Mouse (Mus musculus) liver, embryonic 14.5 days (tissue): ENCODE data around the gene Olfr279. TPM values are rescaled to one million over a fixed set of nuclear protein-coding genes. Genes with fewer than 3 reads are reported as not detected.

Source experiments
- ATAC-seq: fragments of 200-750 bp; cut with Nextera tagmentation; 2 replicates; pipeline ENCODE4 v1.8.0; 2017; ENCODE audit warnings: moderate number of reproducible peaks, mild to moderate bottlenecking, moderate library complexity; ENCODE audit not compliant: insufficient read depth
- DNase-seq, 3 experiments: peaks; one replicate each; pipeline ENCODE4 v3.0.0-alpha.2; 2012 to 2013; ENCODE audit warnings: low read depth in 3 of 3, low spot score in 3 of 3
- H3K27ac ChIP-seq: fragments of 300-500 bp; sonication (generic); 2 replicates; pipeline ENCODE4 v1.5.1; 2014; ENCODE audit warnings: moderate library complexity, mild to moderate bottlenecking, control low read depth, inconsistent platforms
- H3K27me3 ChIP-seq: fragments of 300-500 bp; sonication (generic); 2 replicates; pipeline ENCODE4 v1.6.1; 2014; ENCODE audit warnings: mild to moderate bottlenecking, low read length, moderate library complexity; ENCODE audit not compliant: control insufficient read depth, insufficient read depth
- H3K36me3 ChIP-seq: fragments of 300-500 bp; sonication (generic); replicated peaks from 2 replicates; pipeline ENCODE4 v1.6.1; 2014; ENCODE audit warnings: low read depth; ENCODE audit not compliant: control insufficient read depth, insufficient read depth
- H3K4me1 ChIP-seq, 2 experiments: fragments of 200-500 bp in 1 of 2; fragments of 300-500 bp in 1 of 2; sonication (generic) in 1 of 2; replicated peaks; 2 replicates each; pipeline ENCODE4 v1.6.1; 2012 to 2014; ENCODE audit warnings: antibody characterized with exemption in 1 of 2, inconsistent platforms in 1 of 2, low read length in 1 of 2; ENCODE audit not compliant: control insufficient read depth in 2 of 2, insufficient read depth in 2 of 2
- H3K4me2 ChIP-seq: fragments of 300-500 bp; sonication (generic); 2 replicates; pipeline ENCODE4 v1.6.1; 2014; ENCODE audit warnings: low read depth, mild to moderate bottlenecking, control low read depth, moderate library complexity
- H3K4me3 ChIP-seq, 2 experiments: fragments of 200-500 bp in 1 of 2; fragments of 300-500 bp in 1 of 2; sonication (generic) in 1 of 2; 2 replicates each; pipeline ENCODE4 v1.5.1; 2012 to 2014; ENCODE audit warnings: low read depth in 2 of 2, low read length in 2 of 2, mild to moderate bottlenecking in 2 of 2, control low read depth in 1 of 2, inconsistent platforms in 1 of 2, moderate library complexity in 1 of 2; ENCODE audit not compliant: insufficient read depth in 1 of 2
- H3K9ac ChIP-seq: fragments of 300-500 bp; sonication (generic); replicated peaks from 2 replicates; pipeline ENCODE4 v1.6.1; 2014; ENCODE audit warnings: mild to moderate bottlenecking, control low read depth, moderate library complexity
- H3K9me3 ChIP-seq: fragments of 300-500 bp; sonication (generic); 2 replicates; pipeline ENCODE4 v1.6.1; 2016; ENCODE audit warnings: low read length, mixed read lengths; ENCODE audit not compliant: control insufficient read depth
- CTCF ChIP-seq: IDR thresholded peaks from 2 replicates; pipeline ENCODE4 v1.5.1; 2016; ENCODE audit warnings: antibody characterized with exemption, low read depth, control low read depth
- EP300 ChIP-seq: IDR thresholded peaks from 2 replicates; pipeline ENCODE4 v1.6.1; 2016; ENCODE audit warnings: antibody characterized with exemption, low read depth
- WGBS: fragments of 180-500 bp; shearing (Covaris S2); extraction: QIAGEN DNeasy Blood & Tissue Kit; methylation state at CpG from one replicate; pipeline ENCODE4 v1.1.7; 2014; ENCODE audit not compliant: insufficient replicate concordance; 5-methylcytosine and 5-hydroxymethylcytosine counted together
- microRNA-seq: library from miRNA; unstranded; fragments of <30 nt; microRNA quantifications from one replicate; pipeline ENCODE4, GENCODE M21; 2016
- polyA plus RNA-seq, 2 experiments: library from polyadenylated mRNA; depleted of rRNA in 1 of 2; stranded (reverse) in 1 of 2; unstranded in 1 of 2; fragments of >200 nt; fragmentation: Nextera tagmentation in 1 of 2; extraction: Ambion mirVana in 1 of 2; gene quantifications; 2 replicates each; pipeline versions ENCODE4 v1.2.1 to v1.2.3; 2012 to 2014

Olfr279 gene
- polyA plus RNA-seq, 2 experiments: not detected

DNA sequence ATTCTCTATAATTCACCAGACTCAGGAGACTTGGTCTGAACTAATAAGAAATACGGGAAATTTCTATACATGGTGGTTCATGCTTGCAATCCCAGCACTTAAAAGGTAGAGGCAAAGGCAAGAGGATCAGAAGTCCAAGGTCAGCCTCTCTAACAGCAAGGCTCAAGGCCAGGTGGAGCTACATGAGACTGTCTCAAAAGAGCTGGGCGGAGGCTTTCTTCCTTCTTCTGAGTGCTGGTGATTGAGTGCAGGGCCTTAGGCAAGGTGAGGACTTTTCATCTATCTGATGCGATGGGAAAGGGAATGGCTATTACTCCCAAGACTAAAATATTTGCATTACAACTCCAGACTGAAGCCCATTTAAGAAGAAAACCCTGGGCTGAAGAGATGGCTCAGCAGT, 52.9 kb downstream of the Olfr279 start:
- ATAC-seq (no peak), DNase-seq (no peak)
- Histone ChIP-seq H3K9me3 (no peaks in the 10 kb centered on the region), H3K4me3 (no peak overlapping the region), H3K9ac (no peak overlapping the region), H3K4me2 (no peak overlapping the region), H3K27me3 (no peaks in the 10 kb centered on the region), H3K36me3 (peaks cover 78% of the 10 kb centered on the region), H3K27ac (no peak overlapping the region), H3K4me1 (no peaks in the 10 kb centered on the region)
- no peak for TF ChIP-seq CTCF
- TF ChIP-seq EP300: no peak
- 88% methylated on average over 3 of the region's 3 CpGs for WGBS

DNA sequence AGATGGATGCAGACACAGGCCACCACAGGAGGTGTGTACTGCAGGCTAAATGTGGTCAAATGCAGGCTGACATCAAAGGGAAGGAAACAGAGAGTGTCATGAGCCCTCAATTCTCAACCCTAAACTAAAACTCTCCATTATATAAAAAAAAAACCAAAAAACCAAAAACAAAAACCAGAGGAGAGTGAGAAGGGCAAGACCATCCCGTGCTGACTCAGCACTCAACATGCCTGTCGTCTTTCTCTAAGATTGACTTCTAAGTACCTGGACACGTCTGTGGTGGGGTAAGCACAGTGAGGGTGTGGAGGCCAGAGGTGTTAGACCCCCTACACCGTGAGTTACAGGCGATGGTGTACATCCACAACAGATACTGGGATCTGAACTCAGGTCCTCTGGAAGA, 54.6 kb downstream of the Olfr279 start:
- DNase-seq: no peak
- Histone ChIP-seq H3K9me3 (no peaks in the 10 kb centered on the region), H3K36me3 (peaks cover 87% of the 10 kb centered on the region), H3K27me3 (no peaks in the 10 kb centered on the region), H3K4me3 (no peak overlapping the region), H3K9ac (no peak overlapping the region), H3K4me2 (no peak overlapping the region), H3K4me1 (no peaks in the 10 kb centered on the region), H3K27ac (no peak overlapping the region)
- ATAC-seq: no peak
- TF ChIP-seq CTCF (no peak), EP300 (no peak)
- 85% methylated on average over 5 of the region's 5 CpGs for WGBS

Small RNA genes within 50 kb of the gene (microRNA-seq; reads per million reads assigned to microRNA genes)
- gene Mir1291: 1.3 reads per million

Other genes starting within 250 kb of the Olfr279 start
- not detected in 2 replicates for gene H1fnt, start 235.1 kb upstream of the Olfr279 start, polyA plus RNA-seq (2012; rRNA removed)
- not detected in 2 replicates for gene H1fnt, start 235.1 kb upstream of the Olfr279 start, polyA plus RNA-seq (2014; fragmentation: Nextera tagmentation; extraction: Ambion mirVana)
- gene Zfp641, start 196.2 kb upstream of the Olfr279 start, polyA plus RNA-seq (2012; rRNA removed): 0.03 and 0.11 TPM in 2 replicates
- 0.08 and 0.09 TPM in 2 replicates for gene Zfp641, start 196.2 kb upstream of the Olfr279 start, polyA plus RNA-seq (2014; fragmentation: Nextera tagmentation; extraction: Ambion mirVana)
- not detected in 2 replicates for gene Olfr285, start 175.0 kb upstream of the Olfr279 start, polyA plus RNA-seq (2012; rRNA removed)
- not detected in 2 replicates for gene Olfr285, start 175.0 kb upstream of the Olfr279 start, polyA plus RNA-seq (2014; fragmentation: Nextera tagmentation; extraction: Ambion mirVana)
- gene Olfr284, start 151.4 kb upstream of the Olfr279 start, polyA plus RNA-seq (2012; rRNA removed): not detected in 2 replicates
- not detected in 2 replicates for gene Olfr284, start 151.4 kb upstream of the Olfr279 start, polyA plus RNA-seq (2014; fragmentation: Nextera tagmentation; extraction: Ambion mirVana)
- not detected in 2 replicates for gene Olfr283, start 111.5 kb upstream of the Olfr279 start, polyA plus RNA-seq (2012; rRNA removed)
- not detected in 2 replicates for gene Olfr283, start 111.5 kb upstream of the Olfr279 start, polyA plus RNA-seq (2014; fragmentation: Nextera tagmentation; extraction: Ambion mirVana)
- not detected in 2 replicates for gene Olfr282, start 61.2 kb upstream of the Olfr279 start, polyA plus RNA-seq (2012; rRNA removed)
- not detected in 2 replicates for gene Olfr282, start 61.2 kb upstream of the Olfr279 start, polyA plus RNA-seq (2014; fragmentation: Nextera tagmentation; extraction: Ambion mirVana)
- gene Olfr281, start 39.8 kb upstream of the Olfr279 start, polyA plus RNA-seq (2012; rRNA removed): not detected in 2 replicates
- gene Olfr281, start 39.8 kb upstream of the Olfr279 start, polyA plus RNA-seq (2014; fragmentation: Nextera tagmentation; extraction: Ambion mirVana): not detected in 2 replicates
- gene OR5BS1P, start 22.5 kb upstream of the Olfr279 start, polyA plus RNA-seq (2012; rRNA removed): not detected in 2 replicates
- not detected in 2 replicates for gene OR5BS1P, start 22.5 kb upstream of the Olfr279 start, polyA plus RNA-seq (2014; fragmentation: Nextera tagmentation; extraction: Ambion mirVana)
- not detected in 2 replicates for gene Lalba, start 9.7 kb upstream of the Olfr279 start, polyA plus RNA-seq (2012; rRNA removed)
- gene Lalba, start 9.7 kb upstream of the Olfr279 start, polyA plus RNA-seq (2014; fragmentation: Nextera tagmentation; extraction: Ambion mirVana): not detected in 2 replicates
- 17.5 and 21.7 TPM in 2 replicates for gene Kansl2, start 41.9 kb downstream of the Olfr279 start, polyA plus RNA-seq (2012; rRNA removed)
- gene Kansl2, start 41.9 kb downstream of the Olfr279 start, polyA plus RNA-seq (2014; fragmentation: Nextera tagmentation; extraction: Ambion mirVana): 31.1 and 35.6 TPM in 2 replicates
- gene Ccnt1, start 78.5 kb downstream of the Olfr279 start, polyA plus RNA-seq (2012; rRNA removed): 6.1 and 8.2 TPM in 2 replicates
- 23.7 and 24.7 TPM in 2 replicates for gene Ccnt1, start 78.5 kb downstream of the Olfr279 start, polyA plus RNA-seq (2014; fragmentation: Nextera tagmentation; extraction: Ambion mirVana)
- not detected in 2 replicates for gene 4930415O20Rik, start 78.6 kb downstream of the Olfr279 start, polyA plus RNA-seq (2012; rRNA removed)
- gene 4930415O20Rik, start 78.6 kb downstream of the Olfr279 start, polyA plus RNA-seq (2014; fragmentation: Nextera tagmentation; extraction: Ambion mirVana): not detected in 2 replicates
- 11.3 and 13.1 TPM in 2 replicates for gene Adcy6, start 117.7 kb downstream of the Olfr279 start, polyA plus RNA-seq (2012; rRNA removed)
- gene Adcy6, start 117.7 kb downstream of the Olfr279 start, polyA plus RNA-seq (2014; fragmentation: Nextera tagmentation; extraction: Ambion mirVana): 4.2 and 5.7 TPM in 2 replicates
- 0.85 and 1.5 TPM in 2 replicates for gene Cacnb3, start 138.4 kb downstream of the Olfr279 start, polyA plus RNA-seq (2012; rRNA removed)
- gene Cacnb3, start 138.4 kb downstream of the Olfr279 start, polyA plus RNA-seq (2014; fragmentation: Nextera tagmentation; extraction: Ambion mirVana): 0.27 and 0.42 TPM in 2 replicates
- gene Ddx23, start 170.5 kb downstream of the Olfr279 start, polyA plus RNA-seq (2012; rRNA removed): 16.5 and 23.4 TPM in 2 replicates
- gene Ddx23, start 170.5 kb downstream of the Olfr279 start, polyA plus RNA-seq (2014; fragmentation: Nextera tagmentation; extraction: Ambion mirVana): 11.0 and 11.7 TPM in 2 replicates
- 0.25 and 0.67 TPM in 2 replicates for gene Rnd1, start 185.1 kb downstream of the Olfr279 start, polyA plus RNA-seq (2012; rRNA removed)
- gene Rnd1, start 185.1 kb downstream of the Olfr279 start, polyA plus RNA-seq (2014; fragmentation: Nextera tagmentation; extraction: Ambion mirVana): 0.24 and 0.63 TPM in 2 replicates
- 0.01 TPM in 1 of 2 replicates, not detected in the other for gene Ccdc65, start 215.8 kb downstream of the Olfr279 start, polyA plus RNA-seq (2012; rRNA removed)
- gene Ccdc65, start 215.8 kb downstream of the Olfr279 start, polyA plus RNA-seq (2014; fragmentation: Nextera tagmentation; extraction: Ambion mirVana): not detected in 2 replicates
- gene Fkbp11, start 235.8 kb downstream of the Olfr279 start, polyA plus RNA-seq (2012; rRNA removed): 61.1 and 70.1 TPM in 2 replicates
- gene Fkbp11, start 235.8 kb downstream of the Olfr279 start, polyA plus RNA-seq (2014; fragmentation: Nextera tagmentation; extraction: Ambion mirVana): 119 and 123 TPM in 2 replicates